Mouse (Mus musculus) ES-Bruce4 (cell line): ENCODE results near the gene Lmln. TPM values are rescaled to one million over a fixed set of nuclear protein-coding genes. Genes with fewer than 3 reads are reported as not detected.
"Not testable (repeated sequence)": the region's sequence is repeated elsewhere in the genome, so short reads cannot be mapped to it uniquely, and the experiment has no call there.

Experiments
- H3K27ac ChIP-seq: 2 replicates; pipeline ENCODE4 v1.5.1; 2012; ENCODE audit warnings: low read length, inconsistent platforms; ENCODE audit not compliant: insufficient read depth
- H3K27me3 ChIP-seq: 2 replicates; pipeline ENCODE4 v1.6.1; 2012; ENCODE audit warnings: mild to moderate bottlenecking, low read length, inconsistent platforms; ENCODE audit not compliant: control insufficient read depth, poor library complexity, insufficient read depth, severe bottlenecking
- H3K36me3 ChIP-seq: 2 replicates; pipeline ENCODE4 v1.6.1; 2012; ENCODE audit warnings: inconsistent platforms, mild to moderate bottlenecking, low read length, moderate library complexity; ENCODE audit not compliant: control insufficient read depth, poor library complexity, insufficient read depth, severe bottlenecking
- H3K4me1 ChIP-seq: one replicate; pipeline ENCODE4 v1.8.1; 2011; ENCODE audit warnings: low read length; ENCODE audit not compliant: control insufficient read depth, insufficient read depth
- H3K4me3 ChIP-seq: 2 replicates; pipeline ENCODE4 v1.5.1; 2011; ENCODE audit warnings: low read depth, mild to moderate bottlenecking, low read length
- H3K9ac ChIP-seq: 2 replicates; pipeline ENCODE4 v1.6.1; 2012; ENCODE audit warnings: low read depth, mild to moderate bottlenecking, inconsistent platforms; ENCODE audit not compliant: poor library complexity, severe bottlenecking
- H3K9me3 ChIP-seq: replicated peaks from 2 replicates; pipeline ENCODE4 v1.6.1; 2012; ENCODE audit warnings: mild to moderate bottlenecking, low read length, inconsistent platforms; ENCODE audit not compliant: control insufficient read depth, poor library complexity, insufficient read depth, severe bottlenecking
- CTCF ChIP-seq: IDR thresholded peaks from one replicate; pipeline ENCODE4 v1.8.1; 2011; ENCODE audit warnings: low read depth, low read length
- EP300 ChIP-seq: IDR thresholded peaks from 2 replicates; pipeline ENCODE4 v1.6.1; 2011; ENCODE audit warnings: low read depth, low read length; ENCODE audit not compliant: insufficient read depth
- POLR2A ChIP-seq: IDR thresholded peaks from one replicate; pipeline ENCODE4 v1.8.1; 2011; ENCODE audit warnings: low read length; ENCODE audit not compliant: insufficient read depth
- polyA plus RNA-seq: library from polyadenylated mRNA; stranded (reverse); fragments of >200 nt; gene quantifications from 2 replicates; pipeline ENCODE4 v1.2.4, GENCODE M21; 2011; ENCODE audit warnings: low read depth; ENCODE audit not compliant: missing spikeins, insufficient read depth, insufficient read length

The Lmln gene
- polyA plus RNA-seq, 1 experiment, result 5.4 TPM

DNA sequence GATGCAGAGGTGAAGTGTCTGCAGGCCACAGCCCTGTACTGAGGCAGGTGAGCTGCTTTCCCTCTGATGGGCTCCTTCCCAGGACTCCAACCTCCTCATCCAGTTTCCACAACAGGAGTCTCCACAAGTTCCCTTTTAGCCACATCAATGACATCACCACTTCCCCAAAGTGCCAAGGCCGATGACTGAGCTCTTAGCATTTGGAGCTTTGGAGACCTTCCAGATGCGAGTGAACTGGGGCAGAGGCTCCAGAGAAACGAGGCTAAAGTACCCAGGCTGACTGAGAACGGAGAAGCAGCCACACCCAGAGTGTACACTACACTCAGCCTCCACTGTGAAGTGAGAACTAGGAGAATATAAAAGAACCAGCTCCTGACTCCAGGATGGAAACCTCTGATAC lies 68.4 kb downstream of the Lmln start:
- TF ChIP-seq POLR2A (no peak), CTCF (no peak), EP300 (no peak)
- no peak overlapping the region for H3K9ac ChIP-seq
- no peaks in the 10 kb centered on the region for H3K27me3 ChIP-seq
- H3K4me1 ChIP-seq, result peaks cover 2% of the 10 kb centered on the region
- H3K9me3 ChIP-seq, result no peaks in the 10 kb centered on the region
- H3K36me3 ChIP-seq, result no peaks in the 10 kb centered on the region
- H3K4me3 ChIP-seq, result no peak overlapping the region
- no peak overlapping the region for H3K27ac ChIP-seq

DNA sequence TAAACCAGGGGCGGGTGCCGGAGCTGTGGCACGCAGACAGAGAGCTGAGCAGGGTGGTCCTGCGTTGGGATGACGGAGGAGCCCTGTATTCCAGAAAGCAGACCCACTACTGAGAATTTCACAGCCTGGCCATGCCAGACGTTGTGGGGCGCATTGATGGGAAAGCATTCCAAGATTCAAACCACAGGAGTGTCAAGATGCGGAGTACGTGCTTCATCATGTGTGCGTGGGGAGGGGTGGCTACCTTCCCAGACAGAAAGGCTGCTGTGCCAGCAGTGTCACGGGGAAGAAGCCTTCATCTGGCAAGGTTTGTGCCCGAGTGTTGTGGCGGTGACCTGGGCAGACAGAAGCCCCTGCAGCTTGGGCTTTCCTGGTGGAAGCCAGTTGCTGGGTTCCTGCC lies 70.9 kb downstream of the Lmln start:
- no peaks in the 10 kb centered on the region for H3K36me3 ChIP-seq
- no peak overlapping the region for H3K27ac ChIP-seq
- peak overlapping the region; percentile 4; the same call in 1 of the 2 replicates for H3K9ac ChIP-seq
- H3K4me1 ChIP-seq, result peaks cover 2% of the 10 kb centered on the region
- H3K4me3 ChIP-seq, result peak overlapping the region; percentile 51
- no peak for TF ChIP-seq EP300
- TF ChIP-seq POLR2A, result no peak
- TF ChIP-seq CTCF, result no peak
- no peaks in the 10 kb centered on the region for H3K9me3 ChIP-seq
- no peaks in the 10 kb centered on the region for H3K27me3 ChIP-seq

DNA sequence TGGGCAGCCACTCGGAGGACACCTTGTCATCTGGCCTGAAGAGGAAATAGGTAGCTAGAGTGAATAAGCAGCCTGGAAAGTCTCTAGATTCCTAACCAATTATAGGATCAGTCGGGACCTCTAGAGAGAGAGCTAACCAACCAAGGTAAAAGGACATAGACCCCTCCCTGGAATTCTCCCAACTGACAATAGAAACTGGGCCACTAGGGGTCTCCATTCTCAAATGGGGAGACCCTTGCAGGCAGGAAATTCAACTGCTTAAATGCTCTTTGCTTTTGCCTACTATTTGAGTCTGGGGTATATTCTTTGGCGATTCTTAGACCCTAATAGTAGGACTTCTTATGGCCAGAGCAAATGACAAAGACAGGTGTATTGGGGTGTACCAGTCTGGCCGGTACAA lies 72.8 kb downstream of the Lmln start:
- Histone ChIP-seq H3K27me3 (no peaks in the 10 kb centered on the region), H3K4me3 (no peak overlapping the region), H3K9me3 (peaks cover 4% of the 10 kb centered on the region; the same call in 1 of the 2 replicates), H3K27ac (no peak overlapping the region), H3K36me3 (no peaks in the 10 kb centered on the region), H3K4me1 (peaks cover under 1% of the 10 kb centered on the region), H3K9ac (no peak overlapping the region)
- TF ChIP-seq CTCF, result no peak
- TF ChIP-seq POLR2A, result no peak
- TF ChIP-seq EP300, result no peak

DNA sequence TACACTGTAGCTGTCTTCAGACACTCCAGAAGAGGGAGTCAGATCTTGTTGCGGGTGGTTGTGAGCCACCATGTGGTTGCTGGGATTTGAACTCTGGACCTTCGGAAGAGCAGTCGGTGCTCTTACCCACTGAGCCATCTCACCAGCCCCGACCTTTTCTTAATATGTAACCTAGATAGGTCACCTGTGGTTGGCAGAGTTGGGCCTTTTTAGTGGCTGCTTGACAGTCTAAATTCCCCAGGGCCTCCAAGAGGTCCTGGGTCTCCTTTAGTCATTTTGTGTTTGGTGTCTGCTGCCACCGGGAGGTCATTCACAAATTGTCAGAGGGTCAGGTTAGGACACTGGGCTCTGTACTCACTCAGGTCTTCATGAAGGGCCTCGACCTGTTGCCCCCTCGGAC lies 76.7 kb downstream of the Lmln start:
- H3K4me3 ChIP-seq, H3K9ac ChIP-seq, H3K36me3 ChIP-seq, H3K4me1 ChIP-seq, H3K27ac ChIP-seq, H3K9me3 ChIP-seq, H3K27me3 ChIP-seq: not testable (repeated sequence)

DNA sequence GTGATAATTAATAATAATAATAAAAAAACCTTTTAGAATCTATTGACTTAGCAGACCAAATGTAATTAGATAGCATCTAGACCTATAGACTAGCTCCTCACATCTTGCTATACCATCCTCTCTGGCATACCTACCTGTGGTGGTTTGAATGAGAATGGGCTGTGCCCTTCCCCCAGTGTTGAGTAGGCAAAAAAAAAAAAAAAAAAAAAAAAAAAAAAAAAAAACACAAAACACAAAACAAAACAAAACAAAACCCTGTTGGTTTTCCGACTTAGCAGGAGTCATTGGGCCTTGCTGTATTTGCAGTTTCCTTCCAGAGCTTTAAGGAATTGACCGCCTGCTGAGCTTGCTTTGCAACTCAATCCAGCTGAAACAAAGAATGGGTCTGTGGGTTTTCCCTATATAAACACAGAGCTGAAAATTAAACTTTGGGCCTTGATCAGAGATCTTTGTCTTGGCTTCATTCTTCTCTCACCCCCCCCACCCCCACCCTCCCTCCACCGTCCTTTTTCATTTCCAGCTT lies 79.5 kb downstream of the Lmln start:
- H3K27me3 ChIP-seq, result no peaks in the 10 kb centered on the region; the same call in 1 of the 2 replicates
- no peaks in the 10 kb centered on the region for H3K36me3 ChIP-seq
- no peak overlapping the region for H3K4me3 ChIP-seq
- no peak overlapping the region for H3K27ac ChIP-seq
- peaks cover 2% of the 10 kb centered on the region for H3K4me1 ChIP-seq
- H3K9me3 ChIP-seq, result peaks cover 4% of the 10 kb centered on the region; the same call in 1 of the 2 replicates
- no peak for TF ChIP-seq POLR2A
- no peak for TF ChIP-seq CTCF
- no peak for TF ChIP-seq EP300
- H3K9ac ChIP-seq, result no peak overlapping the region

DNA sequence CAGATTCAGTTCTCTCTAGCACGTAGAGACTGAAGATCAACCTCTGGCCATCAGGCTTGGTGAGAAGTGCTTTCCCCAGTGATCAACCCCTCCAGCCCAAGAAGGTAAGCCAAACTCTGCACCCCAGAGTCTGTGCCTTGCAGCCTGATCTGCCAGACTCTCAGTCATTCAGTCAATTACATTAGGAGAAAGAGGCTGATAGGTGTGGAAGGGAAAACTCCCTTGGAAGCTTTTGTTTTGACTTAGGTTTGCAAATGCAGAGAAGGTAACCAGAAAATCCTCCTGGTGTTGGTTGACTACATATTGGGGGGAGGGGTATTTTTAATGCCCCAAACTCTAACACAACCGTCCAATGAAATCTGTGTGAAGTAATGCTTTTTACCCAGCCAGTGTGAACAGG lies 81.1 kb downstream of the Lmln start:
- H3K9ac ChIP-seq, result no peak overlapping the region
- peaks cover 2% of the 10 kb centered on the region for H3K4me1 ChIP-seq
- H3K9me3 ChIP-seq, result peaks cover 4% of the 10 kb centered on the region; the same call in 1 of the 2 replicates
- no peaks in the 10 kb centered on the region; the same call in 1 of the 2 replicates for H3K27me3 ChIP-seq
- 0 out of 2 replicates have a peak overlapping the region, but pooled peaks have one; percentile 5 for H3K27ac ChIP-seq
- H3K4me3 ChIP-seq, result no peak overlapping the region
- TF ChIP-seq EP300 (no peak), CTCF (no peak), POLR2A (no peak)
- H3K36me3 ChIP-seq, result no peaks in the 10 kb centered on the region
